Mouse (Mus musculus) CH12F3 (cell line): ENCODE measurements around the gene Zbtb16.

Experiments
- in situ Hi-C: fragments of 300-500 bp; cut with MboI; formaldehyde crosslinking; loops from 2 replicates; pipeline ENCODE4 v1.14.3; 2020; ENCODE audit warnings: low sequenced_read_pairs

Gene Zbtb16

GRCm38 (mm10) chr9:48828839-48829238, 7.2 kb downstream of the Zbtb16 start:
- in situ Hi-C loops, result no loop called here

- in situ Hi-C loops, result no loop called here
Observed at GRCm38 (mm10) chr9:48826377-48826889, 9.6 kb downstream of the Zbtb16 start.

- in situ Hi-C loops, result no loop called here
Observed at GRCm38 (mm10) chr9:48824533-48825130, 11.4 kb downstream of the Zbtb16 start.

GRCm38 (mm10) chr9:48823851-48824250, 12.2 kb downstream of the Zbtb16 start:
- in situ Hi-C loops, result no loop called here

- in situ Hi-C loops, result no loop called here
Observed at GRCm38 (mm10) chr9:48823319-48823705, 12.7 kb downstream of the Zbtb16 start.

GRCm38 (mm10) chr9:48822586-48823318, 13.3 kb downstream of the Zbtb16 start:
- in situ Hi-C loops, result no loop called here

- in situ Hi-C loops, result no loop called here
Observed at GRCm38 (mm10) chr9:48821916-48822585, 14.0 kb downstream of the Zbtb16 start.

GRCm38 (mm10) chr9:48821431-48821830, 14.6 kb downstream of the Zbtb16 start:
- in situ Hi-C loops, result no loop called here

- in situ Hi-C loops, result no loop called here
Observed at GRCm38 (mm10) chr9:48820791-48821190, 15.2 kb downstream of the Zbtb16 start.

- in situ Hi-C loops, result no loop called here
Observed at GRCm38 (mm10) chr9:48819695-48820094, 16.3 kb downstream of the Zbtb16 start.

GRCm38 (mm10) chr9:48819137-48819536, 16.9 kb downstream of the Zbtb16 start:
- in situ Hi-C loops, result no loop called here

GRCm38 (mm10) chr9:48817907-48818306, 18.1 kb downstream of the Zbtb16 start:
- in situ Hi-C loops, result no loop called here

- in situ Hi-C loops, result no loop called here
Observed at GRCm38 (mm10) chr9:48817399-48817793, 18.6 kb downstream of the Zbtb16 start.

GRCm38 (mm10) chr9:48816678-48817398, 19.2 kb downstream of the Zbtb16 start:
- in situ Hi-C loops, result no loop called here

GRCm38 (mm10) chr9:48816157-48816556, 19.9 kb downstream of the Zbtb16 start:
- in situ Hi-C loops, result no loop called here

GRCm38 (mm10) chr9:48814881-48815495, 21.0 kb downstream of the Zbtb16 start:
- in situ Hi-C loops, result no loop called here

GRCm38 (mm10) chr9:48813960-48814880, 21.8 kb downstream of the Zbtb16 start:
- in situ Hi-C loops, result no loop called here

GRCm38 (mm10) chr9:48812352-48812751, 23.7 kb downstream of the Zbtb16 start:
- in situ Hi-C loops, result no loop called here

- in situ Hi-C loops, result no loop called here
Observed at GRCm38 (mm10) chr9:48806591-48806990, 29.4 kb downstream of the Zbtb16 start.

GRCm38 (mm10) chr9:48805850-48806249, 30.2 kb downstream of the Zbtb16 start:
- in situ Hi-C loops, result no loop called here
